Mouse (Mus musculus) neural tube, embryonic 10.5 days (tissue): Measurements from ENCODE around the gene Klra1.
"Not testable (repeated sequence)": the region's sequence is repeated elsewhere in the genome, so short reads cannot be mapped to it uniquely, and the experiment has no call there.

ENCODE experiments used
- DNase-seq: peaks from one replicate; pipeline ENCODE4 v3.0.0-alpha.2; 2017; ENCODE audit warnings: low spot score; ENCODE audit errors: extremely low spot score

Klra1 gene

GRCm38 (mm10) chr6:130386750-130387149 lies at the start of gene Klra1:
Klra1 (minus strand) TSS chr6:130386874.
- DNase-seq, result no peak

GRCm38 (mm10) chr6:130429511-130429910 lies 42.8 kb upstream of the Klra1 start:
- DNase-seq, result no peak

GRCm38 (mm10) chr6:130419158-130419557 lies 32.5 kb upstream of the Klra1 start:
- no peak for DNase-seq

GRCm38 (mm10) chr6:130404882-130405281 lies 18.2 kb upstream of the Klra1 start:
- no peak for DNase-seq

GRCm38 (mm10) chr6:130385803-130386202 lies 871 bp downstream of the Klra1 start:
- DNase-seq, result no peak

- no peak for DNase-seq
Observed at GRCm38 (mm10) chr6:130382375-130382774, 4.3 kb downstream of the Klra1 start.

GRCm38 (mm10) chr6:130345381-130345780 lies 41.3 kb downstream of the Klra1 start:
- not testable (repeated sequence) for DNase-seq

GRCm38 (mm10) chr6:130341973-130342372 lies 44.7 kb downstream of the Klra1 start:
- DNase-seq, result not testable (repeated sequence)

- DNase-seq, result no peak
Observed at GRCm38 (mm10) chr6:130337411-130337810, 49.3 kb downstream of the Klra1 start, which contains the start of gene Klra3. Klra3 (minus strand) TSS chr6:130337574.
